Mouse (Mus musculus) heart, embryonic 16.5 days (tissue): Measurements from ENCODE around the gene Gm20388. TPM values are rescaled to one million over a fixed set of nuclear protein-coding genes. Genes with fewer than 3 reads are reported as not detected.

ENCODE experiments used
- ATAC-seq: fragments of 200-750 bp; cut with Nextera tagmentation; replicated peaks from 2 replicates; pipeline ENCODE4 v1.8.0; 2017; ENCODE audit warnings: moderate number of reproducible peaks; ENCODE audit not compliant: insufficient read depth, low FRiP score; ENCODE audit errors: extremely low read depth
- H3K27ac ChIP-seq: fragments of 300-500 bp; sonication (generic); 2 replicates; pipeline ENCODE4 v1.5.1; 2014; ENCODE audit warnings: mild to moderate bottlenecking, low read length, control low read depth, moderate library complexity
- H3K27me3 ChIP-seq: fragments of 300-500 bp; sonication (generic); 2 replicates; pipeline ENCODE4 v1.6.1; 2014; ENCODE audit warnings: low read length, mixed read lengths; ENCODE audit not compliant: control insufficient read depth, insufficient read depth
- H3K36me3 ChIP-seq: fragments of 300-500 bp; sonication (generic); 2 replicates; pipeline ENCODE4 v1.6.1; 2014; ENCODE audit not compliant: control insufficient read depth, insufficient read depth
- H3K4me1 ChIP-seq: fragments of 300-500 bp; sonication (generic); 2 replicates; pipeline ENCODE4 v1.6.1; 2014; ENCODE audit warnings: low read length, mixed read lengths; ENCODE audit not compliant: control insufficient read depth, insufficient read depth
- H3K4me2 ChIP-seq: fragments of 300-500 bp; sonication (generic); 2 replicates; pipeline ENCODE4 v1.6.1; 2014; ENCODE audit warnings: low read depth, mild to moderate bottlenecking, control low read depth, low read length
- H3K4me3 ChIP-seq: fragments of 300-500 bp; sonication (generic); 2 replicates; pipeline ENCODE4 v1.5.1; 2014; ENCODE audit warnings: mild to moderate bottlenecking, control low read depth, low read length
- H3K9ac ChIP-seq: fragments of 300-500 bp; sonication (generic); 2 replicates; pipeline ENCODE4 v1.6.1; 2014; ENCODE audit warnings: low read length, control low read depth
- H3K9me3 ChIP-seq: fragments of 300-500 bp; sonication (generic); replicated peaks from 2 replicates; pipeline ENCODE4 v1.6.1; 2016; ENCODE audit warnings: low read length; ENCODE audit not compliant: control insufficient read depth
- WGBS: fragments of 180-500 bp; shearing (Covaris S2); extraction: QIAGEN DNeasy Blood & Tissue Kit; methylation state at CpG from one replicate; pipeline ENCODE4 v1.1.7; 2014; 5-methylcytosine and 5-hydroxymethylcytosine counted together
- polyA plus RNA-seq: library from polyadenylated mRNA; unstranded; fragments of >200 nt; fragmentation: Nextera tagmentation; extraction: Ambion mirVana; gene quantifications from 2 replicates; pipeline ENCODE4 v1.2.1, GENCODE M21; 2015

Gene Gm20388
- polyA plus RNA-seq, 1 experiment from 2014 or later, result 4.5 TPM

- ATAC-seq, result no peak
- Histone ChIP-seq H3K36me3 (no peaks in the 10 kb centered on the region), H3K9me3 (no peaks in the 10 kb centered on the region), H3K9ac (no peak overlapping the region), H3K27me3 (no peaks in the 10 kb centered on the region), H3K4me3 (no peak overlapping the region), H3K4me1 (peaks cover 4% of the 10 kb centered on the region), H3K4me2 (no peak overlapping the region), H3K27ac (no peak overlapping the region)
- WGBS, result 61% methylated on average over 9 of the region's 9 CpGs
Measured at GRCm38 (mm10) chr8:122058510-122058909, 2147.9 kb downstream of the Gm20388 start.

GRCm38 (mm10) chr8:122058951-122059350 is 2148.3 kb downstream of the Gm20388 start:
- ATAC-seq, result 0 out of 2 replicates have a peak, but pooled peaks have one; percentile 26
- Histone ChIP-seq H3K9ac (no peak overlapping the region), H3K27me3 (no peaks in the 10 kb centered on the region), H3K27ac (no peak overlapping the region), H3K4me2 (no peak overlapping the region), H3K9me3 (no peaks in the 10 kb centered on the region), H3K4me1 (peaks cover 4% of the 10 kb centered on the region), H3K36me3 (no peaks in the 10 kb centered on the region), H3K4me3 (no peak overlapping the region)
- whole genome bisulfite sequencing, result 57% methylated on average over 8 of the region's 8 CpGs

- H3K4me3 ChIP-seq, result no peak overlapping the region
- H3K36me3 ChIP-seq, result no peaks in the 10 kb centered on the region
- H3K27me3 ChIP-seq, result no peaks in the 10 kb centered on the region
- H3K4me2 ChIP-seq, result no peak overlapping the region
- 80% methylated on average over 12 of the region's 12 CpGs for WGBS
- no peaks in the 10 kb centered on the region for H3K9me3 ChIP-seq
- H3K4me1 ChIP-seq, result no peaks in the 10 kb centered on the region
- no peak overlapping the region for H3K27ac ChIP-seq
- H3K9ac ChIP-seq, result no peak overlapping the region
- ATAC-seq, result no peak
Measured at GRCm38 (mm10) chr8:122062508-122063223, 2152.0 kb downstream of the Gm20388 start.

GRCm38 (mm10) chr8:122064353-122064752 is 2153.7 kb downstream of the Gm20388 start:
- Histone ChIP-seq H3K9ac (no peak overlapping the region), H3K36me3 (no peaks in the 10 kb centered on the region), H3K27me3 (no peaks in the 10 kb centered on the region), H3K4me2 (no peak overlapping the region), H3K9me3 (no peaks in the 10 kb centered on the region), H3K27ac (no peak overlapping the region), H3K4me3 (no peak overlapping the region), H3K4me1 (no peaks in the 10 kb centered on the region)
- no peak for ATAC-seq
- 72% methylated on average over 7 of the region's 7 CpGs for WGBS

GRCm38 (mm10) chr8:122067783-122068505 is 2157.3 kb downstream of the Gm20388 start:
- no peak for ATAC-seq
- no peaks in the 10 kb centered on the region for H3K4me1 ChIP-seq
- no peaks in the 10 kb centered on the region for H3K27me3 ChIP-seq
- WGBS, result 59% methylated on average over 15 of the region's 15 CpGs
- H3K4me3 ChIP-seq, result no peak overlapping the region
- H3K9ac ChIP-seq, result no peak overlapping the region
- no peaks in the 10 kb centered on the region for H3K36me3 ChIP-seq
- H3K9me3 ChIP-seq, result no peaks in the 10 kb centered on the region
- no peak overlapping the region for H3K4me2 ChIP-seq
- no peak overlapping the region for H3K27ac ChIP-seq

GRCm38 (mm10) chr8:122068609-122069008 is 2158.0 kb downstream of the Gm20388 start:
- Histone ChIP-seq H3K9ac (no peak overlapping the region), H3K4me3 (no peak overlapping the region), H3K27me3 (no peaks in the 10 kb centered on the region), H3K4me2 (no peak overlapping the region), H3K27ac (no peak overlapping the region), H3K9me3 (no peaks in the 10 kb centered on the region), H3K36me3 (no peaks in the 10 kb centered on the region), H3K4me1 (no peaks in the 10 kb centered on the region)
- ATAC-seq, result no peak
- 86% methylated on average over 13 of the region's 13 CpGs for WGBS

- Histone ChIP-seq H3K9ac (no peak overlapping the region), H3K9me3 (no peaks in the 10 kb centered on the region), H3K27ac (no peak overlapping the region), H3K36me3 (no peaks in the 10 kb centered on the region), H3K4me1 (no peaks in the 10 kb centered on the region), H3K4me2 (no peak overlapping the region), H3K4me3 (no peak overlapping the region), H3K27me3 (no peaks in the 10 kb centered on the region)
- no peak for ATAC-seq
- 66% methylated on average over 11 of the region's 11 CpGs for WGBS
Measured at GRCm38 (mm10) chr8:122069281-122069680, 2158.6 kb downstream of the Gm20388 start.

GRCm38 (mm10) chr8:122071193-122071592 is 2160.6 kb downstream of the Gm20388 start:
- Histone ChIP-seq H3K4me2 (no peak overlapping the region), H3K4me1 (peaks cover 3% of the 10 kb centered on the region), H3K27ac (no peak overlapping the region), H3K36me3 (no peaks in the 10 kb centered on the region), H3K9ac (no peak overlapping the region), H3K9me3 (no peaks in the 10 kb centered on the region), H3K4me3 (no peak overlapping the region), H3K27me3 (peaks cover 3% of the 10 kb centered on the region; the same call in 1 of the 2 replicates)
- no peak for ATAC-seq
- 68% methylated on average over 4 of the region's 4 CpGs for whole genome bisulfite sequencing

- Histone ChIP-seq H3K36me3 (no peaks in the 10 kb centered on the region), H3K27me3 (peaks cover 3% of the 10 kb centered on the region; the same call in 1 of the 2 replicates), H3K9ac (no peak overlapping the region), H3K9me3 (no peaks in the 10 kb centered on the region), H3K4me3 (no peak overlapping the region), H3K27ac (no peak overlapping the region), H3K4me2 (no peak overlapping the region), H3K4me1 (peaks cover 4% of the 10 kb centered on the region)
- WGBS, result 64% methylated on average over 9 of the region's 9 CpGs
- ATAC-seq, result no peak
Measured at GRCm38 (mm10) chr8:122073964-122074363, 2163.3 kb downstream of the Gm20388 start.
